Mouse (Mus musculus): Measurements from ENCODE around the gene Noc4l. TPM values are rescaled to one million over a fixed set of nuclear protein-coding genes. Genes with fewer than 3 reads are reported as not detected.

Gene Noc4l
- 24.1 and 39.4 TPM in 2 replicates for polyA plus RNA-seq (2015; fragmentation: Nextera tagmentation; extraction: Ambion mirVana)

DNA sequence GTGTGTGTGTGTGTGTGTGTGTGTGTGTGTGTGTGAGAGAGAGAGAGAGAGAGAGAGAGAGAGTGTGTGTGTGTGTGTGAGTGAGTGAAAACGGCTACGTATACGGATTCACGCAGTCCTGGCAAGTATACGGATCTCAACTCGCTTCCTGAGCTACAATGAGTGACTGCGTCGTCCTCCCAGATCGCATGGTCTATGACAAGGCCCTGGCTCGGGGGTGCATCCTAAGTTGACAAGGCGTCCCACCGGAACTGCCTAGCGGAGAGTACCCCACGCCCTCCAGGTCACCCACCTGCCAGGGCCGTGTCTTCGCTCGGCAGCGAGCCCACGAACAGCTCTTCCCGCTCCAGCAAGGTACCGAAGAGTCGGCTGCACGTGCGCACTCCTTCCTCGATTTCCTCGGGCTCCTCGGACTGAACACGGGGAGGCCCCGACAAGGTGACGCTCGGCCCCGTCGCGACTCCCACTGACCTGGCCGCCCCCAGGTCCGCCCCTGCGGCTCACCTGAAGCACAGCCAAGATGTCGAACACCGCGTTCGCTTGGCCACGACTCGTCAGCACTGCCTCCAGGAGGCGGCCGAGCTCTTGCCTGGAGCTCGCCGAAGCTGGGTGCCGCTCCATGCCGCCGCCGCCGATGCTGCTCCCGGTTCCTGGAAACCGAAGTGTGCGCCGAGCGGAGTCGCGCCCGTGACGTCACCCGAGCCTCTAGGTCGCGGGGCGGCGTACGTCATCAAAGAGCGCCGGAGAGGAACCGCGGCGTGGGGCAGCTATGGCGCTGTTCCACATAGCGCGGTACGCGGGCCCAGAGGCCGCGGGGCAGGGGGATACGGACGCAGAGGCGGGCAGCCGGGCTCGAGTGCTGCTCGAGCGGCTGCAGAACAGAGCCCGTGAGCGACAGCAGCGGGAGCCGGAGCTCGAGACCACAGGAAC lies at the start of gene Noc4l, which contains the start of gene Ddx51:
Gene Noc4l (minus strand): TSS at position 699 of the 930 bp plus-strand sequence.
Gene Ddx51 (plus strand): TSS at position 733 of the 930 bp plus-strand sequence.
- peaks cover 71% of the 10 kb centered on the region for H3K36me3 ChIP-seq
- no peaks in the 10 kb centered on the region for H3K9me3 ChIP-seq (replicated peaks)
- peaks cover 16% of the 10 kb centered on the region for H3K4me1 ChIP-seq (replicated peaks)
- peak; percentile 88 for ATAC-seq (replicated peaks; ENCODE audit: insufficient number of reproducible peaks, insufficient read depth, low FRiP score, low read depth)
- no peaks in the 10 kb centered on the region for H3K27me3 ChIP-seq
- WGBS = 1% methylated on average over 91 of the region's 91 CpGs
- H3K27ac ChIP-seq = no peak within 1 kb of the TSS
- H3K9ac ChIP-seq = peak within 1 kb of the TSS; percentile 93
- peak within 1 kb of the TSS; percentile 85 for H3K4me3 ChIP-seq
- peak within 1 kb of the TSS; percentile 98 for H3K4me2 ChIP-seq

DNA sequence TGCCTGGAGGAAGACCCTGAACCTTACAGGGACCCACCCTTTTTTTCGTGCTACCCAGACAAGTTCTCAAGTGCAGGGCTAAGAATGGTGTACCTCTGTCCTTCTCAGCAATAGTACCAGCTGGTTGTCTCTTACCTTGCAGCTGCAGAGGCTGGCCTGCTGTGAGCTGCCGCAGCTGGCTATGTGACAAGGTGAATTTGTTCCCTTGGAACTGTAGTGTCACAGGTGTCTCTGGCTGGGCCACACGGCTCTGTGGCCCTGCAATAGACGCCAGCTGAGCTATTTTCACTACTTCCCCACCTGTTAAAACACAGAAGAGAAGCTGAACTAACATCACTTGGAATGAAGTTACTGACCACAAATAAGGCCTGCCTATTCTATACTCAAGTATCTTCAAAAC lies 45.4 kb upstream of the Noc4l start:
- H3K4me1 ChIP-seq (replicated peaks) = no peaks in the 10 kb centered on the region
- no peak overlapping the region for H3K27ac ChIP-seq
- no peak overlapping the region for H3K4me3 ChIP-seq
- no peaks in the 10 kb centered on the region for H3K27me3 ChIP-seq
- H3K36me3 ChIP-seq = peaks cover 90% of the 10 kb centered on the region
- ATAC-seq (replicated peaks; ENCODE audit: insufficient number of reproducible peaks, insufficient read depth, low FRiP score, low read depth) = no peak
- no peaks in the 10 kb centered on the region for H3K9me3 ChIP-seq (replicated peaks)
- 89% methylated on average over 4 of the region's 4 CpGs for WGBS
- no peak overlapping the region for H3K9ac ChIP-seq
- H3K4me2 ChIP-seq = no peak overlapping the region

- Histone ChIP-seq H3K9ac (no peak overlapping the region), H3K9me3 (replicated peaks) (no peaks in the 10 kb centered on the region), H3K27me3 (no peaks in the 10 kb centered on the region), H3K36me3 (peaks cover 88% of the 10 kb centered on the region), H3K27ac (no peak overlapping the region), H3K4me2 (no peak overlapping the region), H3K4me3 (no peak overlapping the region), H3K4me1 (replicated peaks) (no peaks in the 10 kb centered on the region)
- ATAC-seq (replicated peaks; ENCODE audit: insufficient number of reproducible peaks, insufficient read depth, low FRiP score, low read depth) = no peak
- WGBS = 91% methylated on average over 8 of the region's 8 CpGs
These were observed 28.8 kb upstream of the Noc4l start for GRCm38 (mm10) chr5:110682041-110682440.

DNA sequence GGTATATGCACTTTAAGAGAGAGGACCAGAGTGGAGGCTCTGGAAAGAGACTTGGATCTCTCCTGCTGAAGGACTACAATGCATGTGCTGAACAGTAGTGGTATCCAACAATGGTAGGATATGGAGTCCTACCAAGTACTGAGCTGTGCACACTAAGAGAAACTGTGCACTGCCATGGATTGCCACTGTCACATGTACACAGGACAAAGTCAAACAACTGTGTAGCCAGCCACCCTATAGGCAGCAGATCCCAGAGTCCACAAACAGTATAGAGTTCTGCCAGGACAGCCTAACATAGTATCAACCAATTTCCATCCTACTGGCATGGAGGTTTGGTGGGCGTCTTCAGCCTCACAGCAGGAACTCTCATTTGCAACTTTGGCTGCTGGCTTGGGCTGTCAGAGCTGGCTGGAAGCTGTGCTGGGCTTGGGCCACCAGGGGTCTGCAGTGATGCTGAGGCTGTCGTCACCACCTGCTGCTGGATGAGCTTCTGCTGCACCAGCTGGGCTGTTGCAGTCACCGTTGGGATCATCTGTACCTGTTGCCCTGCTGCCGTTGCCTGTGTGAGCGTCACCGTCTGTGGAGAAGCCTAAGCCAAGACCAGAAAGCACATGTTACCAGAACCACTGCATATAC lies 12.4 kb upstream of the Noc4l start:
- Histone ChIP-seq H3K27me3 (no peaks in the 10 kb centered on the region), H3K36me3 (peaks cover 81% of the 10 kb centered on the region), H3K4me3 (no peak overlapping the region), H3K9me3 (replicated peaks) (no peaks in the 10 kb centered on the region), H3K27ac (no peak overlapping the region), H3K4me2 (no peak overlapping the region), H3K9ac (no peak overlapping the region), H3K4me1 (replicated peaks) (no peaks in the 10 kb centered on the region)
- WGBS = 59% methylated on average over 6 of the region's 6 CpGs
- ATAC-seq (replicated peaks; ENCODE audit: insufficient number of reproducible peaks, insufficient read depth, low FRiP score, low read depth) = no peak

- ATAC-seq (replicated peaks; ENCODE audit: insufficient number of reproducible peaks, insufficient read depth, low FRiP score, low read depth) = no peak
- H3K4me2 ChIP-seq = no peak overlapping the region
- no peak overlapping the region for H3K9ac ChIP-seq
- WGBS = 95% methylated on average over 2 of the region's 2 CpGs
- no peak overlapping the region for H3K4me3 ChIP-seq
- no peaks in the 10 kb centered on the region for H3K4me1 ChIP-seq (replicated peaks)
- H3K36me3 ChIP-seq = peaks cover 73% of the 10 kb centered on the region
- H3K9me3 ChIP-seq (replicated peaks) = no peaks in the 10 kb centered on the region
- no peak overlapping the region for H3K27ac ChIP-seq
- no peaks in the 10 kb centered on the region for H3K27me3 ChIP-seq
These were observed 11.6 kb upstream of the Noc4l start for GRCm38 (mm10) chr5:110664750-110665269.

DNA sequence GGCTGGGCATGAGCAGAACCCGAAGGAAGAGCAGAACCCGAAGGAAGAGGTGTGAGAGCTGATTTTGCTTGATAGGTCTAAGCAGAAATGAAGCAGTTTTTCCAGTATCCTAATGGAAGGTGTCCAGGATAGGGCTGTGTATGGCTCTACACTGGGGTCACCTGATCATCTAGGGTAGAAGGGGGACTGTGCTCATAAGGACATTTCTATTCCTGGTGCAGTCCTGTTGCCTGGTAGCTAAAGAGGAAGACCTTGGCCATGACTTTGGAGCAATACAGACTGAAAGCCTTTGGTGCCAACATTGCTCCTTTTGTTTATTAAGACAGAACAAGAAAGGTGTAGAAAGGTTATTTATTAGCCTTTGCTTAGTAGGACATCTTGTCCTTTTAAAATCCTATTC lies 10.8 kb upstream of the Noc4l start:
- Histone ChIP-seq H3K4me3 (no peak overlapping the region), H3K9me3 (replicated peaks) (no peaks in the 10 kb centered on the region), H3K4me1 (replicated peaks) (no peaks in the 10 kb centered on the region), H3K9ac (no peak overlapping the region), H3K27ac (no peak overlapping the region), H3K27me3 (no peaks in the 10 kb centered on the region), H3K4me2 (no peak overlapping the region), H3K36me3 (peaks cover 72% of the 10 kb centered on the region)
- ATAC-seq (replicated peaks; ENCODE audit: insufficient number of reproducible peaks, insufficient read depth, low FRiP score, low read depth) = no peak
- WGBS = 92% methylated on average over 2 of the region's 2 CpGs

DNA sequence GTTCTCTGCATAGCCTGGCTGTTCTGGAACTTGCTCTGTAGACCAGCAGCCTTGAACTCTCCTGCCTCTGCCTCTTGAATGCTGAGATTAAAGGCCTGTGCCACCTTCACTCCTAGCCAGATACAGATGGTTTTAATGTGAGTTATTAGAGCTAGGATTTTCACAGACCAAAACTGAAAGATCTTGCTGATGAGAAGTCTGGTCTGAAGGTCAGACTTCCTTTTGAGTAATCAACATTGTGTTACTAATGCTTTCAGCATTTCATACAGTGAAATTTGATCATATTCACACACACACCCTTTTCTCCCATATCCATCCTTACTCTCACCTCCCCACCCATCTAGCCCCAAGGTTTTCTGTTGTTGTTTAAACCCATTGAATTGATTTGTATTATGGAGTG lies 6.5 kb upstream of the Noc4l start:
- H3K9me3 ChIP-seq (replicated peaks) = no peaks in the 10 kb centered on the region
- H3K27ac ChIP-seq = no peak overlapping the region
- H3K4me2 ChIP-seq = no peak overlapping the region
- H3K4me1 ChIP-seq (replicated peaks) = no peaks in the 10 kb centered on the region
- H3K9ac ChIP-seq = no peak overlapping the region
- H3K27me3 ChIP-seq = no peaks in the 10 kb centered on the region
- ATAC-seq (replicated peaks; ENCODE audit: insufficient number of reproducible peaks, insufficient read depth, low FRiP score, low read depth) = no peak
- peaks cover 72% of the 10 kb centered on the region for H3K36me3 ChIP-seq
- no peak overlapping the region for H3K4me3 ChIP-seq

DNA sequence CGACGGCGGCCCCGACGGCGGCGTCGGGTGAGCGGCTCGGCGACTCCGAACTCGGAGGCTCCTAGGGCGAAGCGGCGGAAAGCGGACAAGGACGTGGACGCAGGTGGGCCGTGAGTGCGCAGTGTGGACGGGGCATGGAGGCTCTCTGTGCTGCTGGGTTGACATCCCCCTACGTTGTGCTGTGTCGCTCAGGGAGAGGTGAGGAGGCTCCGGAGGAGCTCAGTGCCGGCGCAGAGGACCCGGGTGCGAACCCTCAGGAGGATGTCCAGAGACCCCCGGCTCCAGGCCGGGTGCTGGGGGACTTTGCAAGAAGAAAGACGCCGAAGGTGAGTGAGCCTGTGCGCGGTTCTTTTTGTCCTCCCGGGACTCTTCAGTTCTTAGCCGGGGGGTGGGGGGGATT lies 469 bp upstream of the Noc4l start:
- under 1% methylated on average over 37 of the region's 37 CpGs for WGBS
- peak overlapping the region; percentile 98 for H3K4me2 ChIP-seq

DNA sequence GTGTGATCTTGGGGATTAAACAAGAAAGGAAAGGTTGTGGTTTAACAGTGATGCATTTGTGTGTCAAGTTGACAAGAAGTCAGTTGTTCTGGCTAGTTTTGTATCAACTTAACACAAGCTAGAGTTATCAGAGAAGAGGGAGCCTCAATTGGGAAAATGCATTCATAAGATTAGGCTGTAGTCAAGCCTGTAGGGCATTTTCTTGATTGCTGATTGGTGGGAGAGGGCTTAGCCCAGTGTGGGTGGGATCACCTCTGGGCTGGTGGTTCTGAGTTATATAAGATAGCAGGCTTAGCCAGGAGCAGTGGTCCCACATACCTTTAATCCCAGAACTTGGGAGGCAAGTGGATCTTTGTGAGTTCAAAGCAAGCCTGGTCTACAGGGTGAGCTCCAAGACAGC lies 6.8 kb downstream of the Noc4l start:
- H3K27me3 ChIP-seq = no peaks in the 10 kb centered on the region
- no peaks in the 10 kb centered on the region for H3K9me3 ChIP-seq (replicated peaks)
- H3K4me1 ChIP-seq (replicated peaks) = no peaks in the 10 kb centered on the region
- H3K27ac ChIP-seq = no peak overlapping the region
- peaks cover 57% of the 10 kb centered on the region for H3K36me3 ChIP-seq
- H3K4me2 ChIP-seq = no peak overlapping the region
- H3K4me3 ChIP-seq = no peak overlapping the region
- ATAC-seq (replicated peaks; ENCODE audit: insufficient number of reproducible peaks, insufficient read depth, low FRiP score, low read depth) = no peak
- no peak overlapping the region for H3K9ac ChIP-seq

More for the DNA sequence above, 469 bp upstream of the Noc4l start:
- ATAC-seq (replicated peaks; ENCODE audit: insufficient number of reproducible peaks, insufficient read depth, low FRiP score, low read depth) = peak; percentile 37; the same call in 1 of the 2 replicates
- H3K4me1 ChIP-seq (replicated peaks) = peaks cover 16% of the 10 kb centered on the region
- peaks cover 71% of the 10 kb centered on the region for H3K36me3 ChIP-seq
- peak overlapping the region; percentile 85 for H3K4me3 ChIP-seq
- no peak overlapping the region for H3K27ac ChIP-seq
- H3K27me3 ChIP-seq = no peaks in the 10 kb centered on the region
- no peaks in the 10 kb centered on the region for H3K9me3 ChIP-seq (replicated peaks)
- peak overlapping the region; percentile 93 for H3K9ac ChIP-seq

- Histone ChIP-seq H3K27ac (no peak overlapping the region), H3K27me3 (peaks cover 12% of the 10 kb centered on the region), H3K4me3 (no peak overlapping the region), H3K36me3 (no peaks in the 10 kb centered on the region), H3K4me2 (peak overlapping the region; percentile 48), H3K9ac (no peak overlapping the region), H3K4me1 (replicated peaks) (no peaks in the 10 kb centered on the region), H3K9me3 (replicated peaks) (no peaks in the 10 kb centered on the region)
- 17% methylated on average over 12 of the region's 12 CpGs for WGBS
- ATAC-seq (replicated peaks; ENCODE audit: insufficient number of reproducible peaks, insufficient read depth, low FRiP score, low read depth) = no peak
These were observed 13.8 kb downstream of the Noc4l start for GRCm38 (mm10) chr5:110639459-110639858.

DNA sequence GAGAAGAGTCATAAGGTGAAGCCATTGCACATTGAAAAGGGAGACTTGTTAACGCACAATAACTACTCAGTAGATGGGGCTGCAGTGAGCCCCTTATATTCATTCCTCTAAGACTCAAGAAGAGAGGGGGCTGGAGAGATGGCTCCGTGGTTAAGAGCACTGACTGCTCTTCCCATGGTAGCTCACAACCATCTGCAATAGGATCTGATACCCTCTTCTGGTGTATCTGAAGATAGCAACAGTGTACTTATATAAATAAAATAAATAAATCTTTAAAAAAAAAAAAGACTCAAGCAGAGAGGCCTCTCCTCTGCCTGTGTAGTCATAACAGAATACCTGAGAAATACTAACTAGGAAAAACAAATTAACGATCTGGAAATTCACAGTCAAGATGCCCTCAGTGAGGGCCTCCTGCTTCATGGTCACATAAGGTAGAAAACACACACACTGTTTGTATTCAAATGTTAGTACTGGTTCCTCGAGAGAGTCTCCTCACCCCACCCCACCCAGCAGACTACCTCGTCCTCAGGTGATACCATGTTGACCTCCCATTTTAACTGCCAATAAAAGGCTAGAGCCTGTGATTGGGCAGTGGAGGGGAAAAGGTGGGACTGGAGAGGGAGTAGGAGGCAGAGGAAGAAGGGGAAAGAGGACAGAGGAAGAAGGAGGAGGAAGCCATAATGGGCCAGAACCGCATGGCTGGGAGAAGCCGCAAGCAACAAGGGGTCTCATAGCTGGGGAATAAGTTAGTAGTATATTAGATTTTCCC lies 14.7 kb downstream of the Noc4l start:
- Histone ChIP-seq H3K4me3 (no peak overlapping the region), H3K27ac (no peak overlapping the region), H3K4me1 (replicated peaks) (no peaks in the 10 kb centered on the region), H3K4me2 (no peak overlapping the region), H3K9ac (no peak overlapping the region), H3K27me3 (peaks cover 18% of the 10 kb centered on the region), H3K36me3 (no peaks in the 10 kb centered on the region), H3K9me3 (replicated peaks) (no peaks in the 10 kb centered on the region)
- no peak for ATAC-seq (replicated peaks; ENCODE audit: insufficient number of reproducible peaks, insufficient read depth, low FRiP score, low read depth)
- WGBS = 74% methylated on average over 7 of the region's 7 CpGs

Data from heart, embryonic 15.5 days (tissue).